Mouse (Mus musculus) central nervous system, embryonic 14 days (tissue): ENCODE results near the gene Srek1. TPM values are rescaled to one million over a fixed set of nuclear protein-coding genes. Genes with fewer than 3 reads are reported as not detected.

Experiments used
- polyA plus RNA-seq: library from polyadenylated mRNA; depleted of rRNA; stranded (reverse); fragments of >200 nt; gene quantifications from 2 replicates; pipeline ENCODE4 v1.2.3, GENCODE M21; 2012; rRNA removed

The Srek1 gene
- polyA plus RNA-seq, result 88.1 and 89.1 TPM in 2 replicates

GRCm38 (mm10) chr13:103774119-103774757 lies at the start of gene Srek1:
TSS of gene Srek1 (minus strand) at chr13:103774608.

Other genes starting within 250 kb of the Srek1 start
- gene Erbin, start 145.9 kb upstream of the Srek1 start, polyA plus RNA-seq, result 29.1 and 29.6 TPM in 2 replicates